Mouse (Mus musculus): ENCODE data around the gene Mmd. TPM values are rescaled to one million over a fixed set of nuclear protein-coding genes. Genes with fewer than 3 reads are reported as not detected.

Gene Mmd
- polyA plus RNA-seq, 1 experiment from 2014 or later, result 21.3 TPM

- DNase-seq (ENCODE audit: low spot score), result no peak
- TF ChIP-seq CTCF (IDR thresholded peaks at IDR 0.05; ENCODE audit: low read depth) (no peak), EP300 (optimal IDR thresholded peaks at IDR 0.05) (no peak)
- Histone ChIP-seq H3K4me3 (ENCODE audit: low read depth, low read length) (no peak overlapping the region), H3K9ac (ENCODE audit: low read length) (no peak overlapping the region), H3K4me2 (replicated peaks; ENCODE audit: low read depth) (no peak overlapping the region), H3K4me1 (replicated peaks; ENCODE audit: control insufficient read depth, insufficient read depth) (0 out of 2 replicates have a peak, but pooled peaks cover 3% of the 10 kb centered on the region), H3K27me3 (ENCODE audit: control insufficient read depth, insufficient read depth, low read length) (no peaks in the 10 kb centered on the region), H3K27ac (replicated peaks) (no peak overlapping the region), H3K36me3 (ENCODE audit: control insufficient read depth, insufficient read depth, low read length) (peaks cover 7% of the 10 kb centered on the region), H3K9me3 (ENCODE audit: control insufficient read depth, low read length) (no peaks in the 10 kb centered on the region)
- no peak; the same call in 1 of the 2 replicates for ATAC-seq (ENCODE audit: low FRiP score, low TSS enrichment)
- WGBS, result 25% methylated on average over 4 of the region's 4 CpGs
These were observed 9.8 kb downstream of the Mmd start for GRCm38 (mm10) chr11:90259071-90259470.

- Histone ChIP-seq H3K9me3 (ENCODE audit: control insufficient read depth, low read length) (no peaks in the 10 kb centered on the region), H3K27me3 (ENCODE audit: control insufficient read depth, insufficient read depth, low read length) (no peaks in the 10 kb centered on the region), H3K9ac (ENCODE audit: low read length) (no peak overlapping the region), H3K4me1 (replicated peaks; ENCODE audit: control insufficient read depth, insufficient read depth) (0 out of 2 replicates have a peak, but pooled peaks cover 3% of the 10 kb centered on the region), H3K36me3 (ENCODE audit: control insufficient read depth, insufficient read depth, low read length) (peaks cover 8% of the 10 kb centered on the region), H3K4me2 (replicated peaks; ENCODE audit: low read depth) (no peak overlapping the region), H3K4me3 (ENCODE audit: low read depth, low read length) (no peak overlapping the region), H3K27ac (replicated peaks) (no peak overlapping the region)
- ATAC-seq (ENCODE audit: low FRiP score, low TSS enrichment), result no peak
- no peak for DNase-seq (ENCODE audit: low spot score)
- TF ChIP-seq CTCF (IDR thresholded peaks at IDR 0.05; ENCODE audit: low read depth) (no peak), EP300 (optimal IDR thresholded peaks at IDR 0.05) (no peak)
- 86% methylated on average over 9 of the region's 9 CpGs for WGBS
These were observed 10.6 kb downstream of the Mmd start for GRCm38 (mm10) chr11:90259826-90260225.

GRCm38 (mm10) chr11:90264180-90264579 is 14.9 kb downstream of the Mmd start:
- H3K36me3 ChIP-seq (ENCODE audit: control insufficient read depth, insufficient read depth, low read length), result peaks cover 8% of the 10 kb centered on the region
- no peak overlapping the region for H3K4me3 ChIP-seq (ENCODE audit: low read depth, low read length)
- WGBS, result 83% methylated on average over 11 of the region's 11 CpGs
- ATAC-seq (ENCODE audit: low FRiP score, low TSS enrichment), result no peak
- no peak overlapping the region for H3K4me2 ChIP-seq (replicated peaks; ENCODE audit: low read depth)
- H3K4me1 ChIP-seq (replicated peaks; ENCODE audit: control insufficient read depth, insufficient read depth), result no peaks in the 10 kb centered on the region
- no peak for DNase-seq (ENCODE audit: low spot score)
- no peaks in the 10 kb centered on the region for H3K27me3 ChIP-seq (ENCODE audit: control insufficient read depth, insufficient read depth, low read length)
- TF ChIP-seq CTCF (IDR thresholded peaks at IDR 0.05; ENCODE audit: low read depth), result no peak
- no peak overlapping the region for H3K27ac ChIP-seq (replicated peaks)
- H3K9ac ChIP-seq (ENCODE audit: low read length), result no peak overlapping the region
- no peaks in the 10 kb centered on the region for H3K9me3 ChIP-seq (ENCODE audit: control insufficient read depth, low read length)

- Histone ChIP-seq H3K4me1 (replicated peaks; ENCODE audit: control insufficient read depth, insufficient read depth) (no peaks in the 10 kb centered on the region), H3K27me3 (ENCODE audit: control insufficient read depth, insufficient read depth, low read length) (no peaks in the 10 kb centered on the region), H3K9me3 (ENCODE audit: control insufficient read depth, low read length) (no peaks in the 10 kb centered on the region), H3K4me2 (replicated peaks; ENCODE audit: low read depth) (no peak overlapping the region), H3K9ac (ENCODE audit: low read length) (no peak overlapping the region), H3K4me3 (ENCODE audit: low read depth, low read length) (no peak overlapping the region), H3K27ac (replicated peaks) (no peak overlapping the region), H3K36me3 (ENCODE audit: control insufficient read depth, insufficient read depth, low read length) (peaks cover 8% of the 10 kb centered on the region)
- ATAC-seq (ENCODE audit: low FRiP score, low TSS enrichment) (no peak), DNase-seq (ENCODE audit: low spot score) (no peak)
- TF ChIP-seq CTCF (IDR thresholded peaks at IDR 0.05; ENCODE audit: low read depth) (no peak), EP300 (optimal IDR thresholded peaks at IDR 0.05) (no peak)
- WGBS, result 80% methylated on average over 7 of the region's 7 CpGs
These were observed 16.3 kb downstream of the Mmd start for GRCm38 (mm10) chr11:90265581-90265980.

- Histone ChIP-seq H3K4me2 (replicated peaks; ENCODE audit: low read depth) (no peak overlapping the region), H3K9me3 (ENCODE audit: control insufficient read depth, low read length) (no peaks in the 10 kb centered on the region), H3K9ac (ENCODE audit: low read length) (no peak overlapping the region), H3K4me1 (replicated peaks; ENCODE audit: control insufficient read depth, insufficient read depth) (no peaks in the 10 kb centered on the region), H3K4me3 (ENCODE audit: low read depth, low read length) (no peak overlapping the region), H3K36me3 (ENCODE audit: control insufficient read depth, insufficient read depth, low read length) (peaks cover 3% of the 10 kb centered on the region; the same call in 1 of the 2 replicates), H3K27me3 (ENCODE audit: control insufficient read depth, insufficient read depth, low read length) (no peaks in the 10 kb centered on the region), H3K27ac (replicated peaks) (no peak overlapping the region)
- DNase-seq (ENCODE audit: low spot score) (no peak), ATAC-seq (ENCODE audit: low FRiP score, low TSS enrichment) (no peak)
- 71% methylated on average over 5 of the region's 5 CpGs for WGBS
- TF ChIP-seq CTCF (IDR thresholded peaks at IDR 0.05; ENCODE audit: low read depth) (no peak), EP300 (optimal IDR thresholded peaks at IDR 0.05) (no peak)
These were observed 19.7 kb downstream of the Mmd start for GRCm38 (mm10) chr11:90268934-90269333.

GRCm38 (mm10) chr11:90269398-90270123 is 20.3 kb downstream of the Mmd start:
- Histone ChIP-seq H3K27me3 (ENCODE audit: control insufficient read depth, insufficient read depth, low read length) (no peaks in the 10 kb centered on the region), H3K4me3 (ENCODE audit: low read depth, low read length) (no peak overlapping the region), H3K9ac (ENCODE audit: low read length) (no peak overlapping the region), H3K36me3 (ENCODE audit: control insufficient read depth, insufficient read depth, low read length) (no peaks in the 10 kb centered on the region), H3K4me1 (replicated peaks; ENCODE audit: control insufficient read depth, insufficient read depth) (no peaks in the 10 kb centered on the region), H3K9me3 (ENCODE audit: control insufficient read depth, low read length) (no peaks in the 10 kb centered on the region), H3K27ac (replicated peaks) (no peak overlapping the region), H3K4me2 (replicated peaks; ENCODE audit: low read depth) (no peak overlapping the region)
- ATAC-seq (ENCODE audit: low FRiP score, low TSS enrichment) (no peak), DNase-seq (ENCODE audit: low spot score) (no peak)
- WGBS, result 65% methylated on average over 18 of the region's 18 CpGs
- TF ChIP-seq CTCF (IDR thresholded peaks at IDR 0.05; ENCODE audit: low read depth) (no peak), EP300 (optimal IDR thresholded peaks at IDR 0.05) (no peak)

Measured in stomach, postnatal 0 days (tissue).